Mouse (Mus musculus): ENCODE measurements around the gene Gmip.

Gene Gmip

GRCm38 (mm10) chr8:69804537-69804936 lies 3.9 kb upstream of the Gmip start:
- no peak for DNase-seq (ENCODE audit: low spot score in 2 of 2)

GRCm38 (mm10) chr8:69805086-69805485 lies 3.4 kb upstream of the Gmip start:
- no peak for DNase-seq (ENCODE audit: low spot score in 2 of 2)

GRCm38 (mm10) chr8:69805491-69805890 lies 3.0 kb upstream of the Gmip start:
- DNase-seq (ENCODE audit: low spot score in 2 of 2): no peak

- no peak for DNase-seq (ENCODE audit: low spot score in 2 of 2)
Observed at GRCm38 (mm10) chr8:69807236-69807635, 1.2 kb upstream of the Gmip start.

- peak; percentile 48 to 59 for DNase-seq (ENCODE audit: low spot score in 2 of 2)
Observed at GRCm38 (mm10) chr8:69808864-69809403, 455 bp downstream of the Gmip start.

- DNase-seq (ENCODE audit: low spot score in 2 of 2): no peak
Observed at GRCm38 (mm10) chr8:69809820-69810219, 1.3 kb downstream of the Gmip start.

- DNase-seq (ENCODE audit: low spot score in 2 of 2): no peak
Observed at GRCm38 (mm10) chr8:69814881-69815280, 6.4 kb downstream of the Gmip start.

GRCm38 (mm10) chr8:69815396-69815795 lies 6.9 kb downstream of the Gmip start:
- DNase-seq (ENCODE audit: low spot score in 2 of 2): no peak

GRCm38 (mm10) chr8:69820466-69820865 lies 12.0 kb downstream of the Gmip start:
- no peak for DNase-seq (ENCODE audit: low spot score in 2 of 2)

- DNase-seq (ENCODE audit: low spot score in 2 of 2): no peak
Observed at GRCm38 (mm10) chr8:69821971-69822385, 13.5 kb downstream of the Gmip start.

GRCm38 (mm10) chr8:69822386-69823191 lies 14.1 kb downstream of the Gmip start, which contains the start of gene Lpar2:
TSS of gene Lpar2 (plus strand) at chr8:69822429.
- DNase-seq (ENCODE audit: low spot score in 2 of 2): peak; percentile 44 to 54

- no peak for DNase-seq (ENCODE audit: low spot score in 2 of 2)
Observed at GRCm38 (mm10) chr8:69826371-69826770, 17.9 kb downstream of the Gmip start.

- DNase-seq (ENCODE audit: low spot score in 2 of 2): peak; percentile 85 to 93
Observed at GRCm38 (mm10) chr8:69832298-69832853, 23.9 kb downstream of the Gmip start, which contains the start of gene Pbx4. TSS of gene Pbx4 (plus strand) at chr8:69832491.

GRCm38 (mm10) chr8:69837057-69837682 lies 28.7 kb downstream of the Gmip start:
- DNase-seq (ENCODE audit: low spot score in 2 of 2): no peak

GRCm38 (mm10) chr8:69847167-69848065 lies 38.9 kb downstream of the Gmip start:
- DNase-seq (ENCODE audit: low spot score in 2 of 2): no peak

- no peak for DNase-seq (ENCODE audit: low spot score in 2 of 2)
Observed at GRCm38 (mm10) chr8:69848951-69849350, 40.5 kb downstream of the Gmip start.

GRCm38 (mm10) chr8:69849899-69850298 lies 41.4 kb downstream of the Gmip start:
- no peak for DNase-seq (ENCODE audit: low spot score in 2 of 2)

GRCm38 (mm10) chr8:69850926-69851506 lies 42.5 kb downstream of the Gmip start:
- DNase-seq (ENCODE audit: low spot score in 2 of 2): no peak

- DNase-seq (ENCODE audit: low spot score in 2 of 2): no peak
Observed at GRCm38 (mm10) chr8:69853869-69854268, 45.4 kb downstream of the Gmip start.

- DNase-seq (ENCODE audit: low spot score in 2 of 2): no peak
Observed at GRCm38 (mm10) chr8:69860807-69861206, 52.3 kb downstream of the Gmip start.

- no peak for DNase-seq (ENCODE audit: low spot score in 2 of 2)
Observed at GRCm38 (mm10) chr8:69861251-69861650, 52.8 kb downstream of the Gmip start.
